ENCODE assay signal across 10 mouse cellular contexts in genomic region chr17:78917696-78918095, GRCm38 (mm10). TPM values are rescaled to one million over a fixed set of nuclear protein-coding genes. Genes with fewer than 3 reads are reported as not detected.
A peak's percentile ranks its signal among the peaks of the same experiment; 100 is the strongest.
DNase-seq lines count a peak whose midpoint lies in the region; ATAC-seq and TF ChIP-seq lines count a peak whose summit lies in the region.
"Had no signal": no experiment of that assay in that cellular context is flagged by ENCODE, and none has a peak within 500 bp of the region (broad histone marks: within the 10 kb centered on the region; RNA-seq: fewer than 3 reads in every experiment).

No protein-coding gene starts in this region.

- H3K36me3 ChIP-seq in forebrain, embryonic 10.5 days (replicated peaks): peaks cover 52% of the 10 kb centered on the region
- H3K36me3 ChIP-seq in intestine, postnatal 0 days (ENCODE audit: control insufficient read depth, insufficient read depth): peaks cover 24% of the 10 kb centered on the region
- H3K36me3 ChIP-seq in neural tube, embryonic 13.5 days: peaks cover 39% of the 10 kb centered on the region

- no peak overlapping the region for H3K9ac ChIP-seq in intestine, postnatal 0 days (ENCODE audit: low read depth, low read length)
- peak overlapping the region; percentile 82; the same call in 1 of the 2 replicates for H3K9ac ChIP-seq in neural tube, embryonic 13.5 days

- peak overlapping the region; percentile 77 for H3K4me3 ChIP-seq in forebrain, embryonic 10.5 days
- H3K4me3 ChIP-seq in intestine, postnatal 0 days (ENCODE audit: low read depth, low read length): no peak overlapping the region
- no peak overlapping the region for H3K4me3 ChIP-seq in neural tube, embryonic 13.5 days

- no peak for TF ChIP-seq CTCF in intestine, postnatal 0 days (IDR thresholded peaks at IDR 0.05; ENCODE audit: low read depth)

- H3K9me3 ChIP-seq in forebrain, embryonic 10.5 days: no peaks in the 10 kb centered on the region
- H3K9me3 ChIP-seq in intestine, postnatal 0 days (ENCODE audit: control insufficient read depth): no peaks in the 10 kb centered on the region
- no peaks in the 10 kb centered on the region for H3K9me3 ChIP-seq in neural tube, embryonic 13.5 days

- H3K4me1 ChIP-seq in forebrain, embryonic 10.5 days: peaks cover 25% of the 10 kb centered on the region
- H3K4me1 ChIP-seq in intestine, postnatal 0 days (replicated peaks; ENCODE audit: control insufficient read depth, insufficient read depth, low read length): peaks cover 3% of the 10 kb centered on the region; the same call in 1 of the 2 replicates
- H3K4me1 ChIP-seq in neural tube, embryonic 13.5 days (replicated peaks): peaks cover 27% of the 10 kb centered on the region

- DNase-seq in layer of hippocampus, adult 11-12 months (ENCODE audit: low spot score): peak; percentile 34
- DNase-seq in layer of hippocampus, postnatal 10 days (ENCODE audit: low spot score in 2 of 2): no peak
- DNase-seq in forebrain, embryonic 10.5 days (ENCODE audit: extremely low spot score, low spot score): no peak
- no peak for DNase-seq in kidney, adult 8-10 months
- DNase-seq in T-cell, adult 2 months (ENCODE audit: low spot score): no peak
- DNase-seq: right cerebral cortex, adult 18-20 months had no signal

- ATAC-seq in intestine, postnatal 0 days: no peak
- no peak for ATAC-seq in neural tube, embryonic 13.5 days (ENCODE audit: low read depth)
- no peak for ATAC-seq in megakaryocyte-erythroid progenitor cell, adult 5-6 weeks (replicated peaks; ENCODE audit: low FRiP score, low TSS enrichment, poor library complexity, severe bottlenecking)

- peak overlapping the region; percentile 91 for H3K4me2 ChIP-seq in intestine, postnatal 0 days (replicated peaks; ENCODE audit: low read depth)
- peak overlapping the region; percentile 74 for H3K4me2 ChIP-seq in neural tube, embryonic 13.5 days

- no peak overlapping the region for H3K27ac ChIP-seq in forebrain, embryonic 10.5 days
- H3K27ac ChIP-seq in intestine, postnatal 0 days (ENCODE audit: low read depth, low read length): no peak overlapping the region
- H3K27ac ChIP-seq in neural tube, embryonic 13.5 days (replicated peaks): no peak overlapping the region

- H3K27me3 ChIP-seq in forebrain, embryonic 10.5 days (ENCODE audit: poor library complexity, severe bottlenecking): no peaks in the 10 kb centered on the region
- H3K27me3 ChIP-seq in intestine, postnatal 0 days (replicated peaks; ENCODE audit: control insufficient read depth, insufficient read depth, low read length): no peaks in the 10 kb centered on the region
- no peaks in the 10 kb centered on the region for H3K27me3 ChIP-seq in neural tube, embryonic 13.5 days

- WGBS in forebrain, embryonic 10.5 days: 41% methylated on average over 6 of the region's 6 CpGs
- WGBS in intestine, postnatal 0 days: 46% methylated on average over 6 of the region's 6 CpGs
- 45% methylated on average over 6 of the region's 6 CpGs for WGBS in neural tube, embryonic 13.5 days

RNA-seq across cellular contexts. Expression of gene Cebpzos, which starts 1.4 kb away (rescaled TPM):
- total RNA-seq in layer of hippocampus, postnatal 10 days (2021): 10 to 100 TPM; 27.7 to 33.4 TPM
- 106 and 109 TPM in 2 replicates for polyA plus RNA-seq in forebrain, embryonic 10.5 days (2016; fragmentation: Nextera tagmentation; extraction: Ambion mirVana)
- 113 and 114 TPM in 2 replicates for polyA plus RNA-seq in intestine, postnatal 0 days (2015; fragmentation: Nextera tagmentation; extraction: Ambion mirVana)
- polyA plus RNA-seq in neural tube, embryonic 13.5 days (2015; fragmentation: Nextera tagmentation; extraction: Ambion mirVana): 129 and 134 TPM in 2 replicates
- total RNA-seq in megakaryocyte-erythroid progenitor cell, adult 5-6 weeks (2014; fragmentation: Nextera tagmentation): 33.7 and 46.9 TPM in 2 replicates
- total RNA-seq in megakaryocyte-erythroid progenitor cell, adult 5-6 weeks (2017): 52.9 and 97.9 TPM in 2 replicates

RNA-seq across cellular contexts. Expression of gene Sult6b1, which starts 10.9 kb away (rescaled TPM):
- not detected for total RNA-seq in layer of hippocampus, postnatal 10 days (2021)
- polyA plus RNA-seq in forebrain, embryonic 10.5 days (2016; fragmentation: Nextera tagmentation; extraction: Ambion mirVana): 0.20 TPM in 1 of 2 replicates, not detected in the other
- polyA plus RNA-seq in intestine, postnatal 0 days (2015; fragmentation: Nextera tagmentation; extraction: Ambion mirVana): 0.25 TPM in 2 replicates
- 0.26 TPM in 1 of 2 replicates, not detected in the other for polyA plus RNA-seq in neural tube, embryonic 13.5 days (2015; fragmentation: Nextera tagmentation; extraction: Ambion mirVana)
- total RNA-seq in megakaryocyte-erythroid progenitor cell, adult 5-6 weeks (2014; fragmentation: Nextera tagmentation): not detected in 2 replicates
- not detected in 2 replicates for total RNA-seq in megakaryocyte-erythroid progenitor cell, adult 5-6 weeks (2017)
- total RNA-seq: left cerebral cortex, postnatal 25 days had no signal

RNA-seq across cellular contexts. Expression of gene Cebpz, which starts 19.2 kb away (rescaled TPM):
- total RNA-seq in layer of hippocampus, postnatal 10 days (2021): 10 to 100 TPM; 33.6 to 33.8 TPM
- 60.4 and 61.9 TPM in 2 replicates for polyA plus RNA-seq in forebrain, embryonic 10.5 days (2016; fragmentation: Nextera tagmentation; extraction: Ambion mirVana)
- polyA plus RNA-seq in intestine, postnatal 0 days (2015; fragmentation: Nextera tagmentation; extraction: Ambion mirVana): 30.8 and 36.0 TPM in 2 replicates
- polyA plus RNA-seq in neural tube, embryonic 13.5 days (2015; fragmentation: Nextera tagmentation; extraction: Ambion mirVana): 52.0 and 55.8 TPM in 2 replicates
- 62.6 and 67.9 TPM in 2 replicates for total RNA-seq in megakaryocyte-erythroid progenitor cell, adult 5-6 weeks (2014; fragmentation: Nextera tagmentation)
- 258 and 277 TPM in 2 replicates for total RNA-seq in megakaryocyte-erythroid progenitor cell, adult 5-6 weeks (2017)

RNA-seq across cellular contexts. Expression of gene Ndufaf7, which starts 19.2 kb away (rescaled TPM):
- total RNA-seq in layer of hippocampus, postnatal 10 days (2021): 10 to 100 TPM; 62.8 to 70.1 TPM
- polyA plus RNA-seq in forebrain, embryonic 10.5 days (2016; fragmentation: Nextera tagmentation; extraction: Ambion mirVana): 46.0 and 49.4 TPM in 2 replicates
- 24.1 and 29.7 TPM in 2 replicates for polyA plus RNA-seq in intestine, postnatal 0 days (2015; fragmentation: Nextera tagmentation; extraction: Ambion mirVana)
- 59.8 and 64.7 TPM in 2 replicates for polyA plus RNA-seq in neural tube, embryonic 13.5 days (2015; fragmentation: Nextera tagmentation; extraction: Ambion mirVana)
- total RNA-seq in megakaryocyte-erythroid progenitor cell, adult 5-6 weeks (2014; fragmentation: Nextera tagmentation): 61.8 and 78.8 TPM in 2 replicates
- 56.8 and 62.7 TPM in 2 replicates for total RNA-seq in megakaryocyte-erythroid progenitor cell, adult 5-6 weeks (2017)

RNA-seq across cellular contexts. Expression of gene Eif2ak2, which starts 35.3 kb away (rescaled TPM):
- 10 to 100 TPM in 1 of 2 experiments, 1 to 10 TPM in 1; 6.2 to 11.1 TPM for total RNA-seq in layer of hippocampus, postnatal 10 days (2021)
- 7.4 and 8.6 TPM in 2 replicates for polyA plus RNA-seq in forebrain, embryonic 10.5 days (2016; fragmentation: Nextera tagmentation; extraction: Ambion mirVana)
- 23.4 and 25.1 TPM in 2 replicates for polyA plus RNA-seq in intestine, postnatal 0 days (2015; fragmentation: Nextera tagmentation; extraction: Ambion mirVana)
- polyA plus RNA-seq in neural tube, embryonic 13.5 days (2015; fragmentation: Nextera tagmentation; extraction: Ambion mirVana): 2.4 and 3.4 TPM in 2 replicates
- 30.1 and 37.5 TPM in 2 replicates for total RNA-seq in megakaryocyte-erythroid progenitor cell, adult 5-6 weeks (2014; fragmentation: Nextera tagmentation)
- total RNA-seq in megakaryocyte-erythroid progenitor cell, adult 5-6 weeks (2017): 54.7 and 66.3 TPM in 2 replicates
